Comparison of ENCODE assay signal across 9 mouse cellular contexts in the genomic region with DNA sequence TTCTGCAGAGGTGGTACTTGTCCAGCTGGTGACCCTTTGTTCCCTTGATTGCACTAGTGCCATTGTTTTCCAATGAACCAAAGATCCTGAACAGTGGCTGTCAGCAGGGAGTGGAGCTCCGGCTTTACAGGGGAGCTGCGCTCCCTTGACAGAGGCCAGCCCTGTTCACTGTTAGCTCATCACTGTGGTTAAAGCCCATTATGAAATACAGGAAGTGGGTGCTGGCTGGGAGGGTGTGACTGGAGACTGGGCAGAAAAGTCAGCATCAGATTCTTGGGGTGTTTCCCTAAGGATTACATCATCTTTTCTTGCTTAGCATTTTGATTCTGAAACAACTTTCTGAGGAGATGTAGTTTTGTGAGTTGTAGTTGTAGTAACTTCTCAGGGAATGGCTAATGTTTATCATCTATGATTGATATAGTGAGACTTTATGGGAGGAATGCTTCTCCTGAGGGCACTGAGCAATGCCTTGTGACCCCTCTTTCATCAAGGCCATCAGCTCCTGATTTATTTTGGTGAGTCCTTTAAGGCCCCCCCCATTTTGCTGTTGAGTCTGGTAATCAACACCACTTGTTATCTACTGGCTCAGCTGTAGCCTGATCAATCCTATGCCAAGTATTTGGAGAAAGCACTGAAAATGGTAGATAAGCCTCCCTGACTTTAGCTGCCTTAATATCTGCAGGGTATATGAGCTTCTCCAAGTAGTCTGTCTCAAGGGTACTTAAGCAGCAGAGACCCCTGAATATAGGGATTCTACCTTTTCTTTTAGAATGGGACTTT. TPM values are rescaled to one million over a fixed set of nuclear protein-coding genes. Genes with fewer than 3 reads are reported as not detected.
A peak's percentile ranks its signal among the peaks of the same experiment; 100 is the strongest.
DNase-seq lines count a peak whose midpoint lies in the region; ATAC-seq lines count a peak whose summit lies in the region.
"Had no signal": no experiment of that assay in that cellular context is flagged by ENCODE, and none has a peak within 500 bp of the region (broad histone marks: within the 10 kb centered on the region; RNA-seq: fewer than 3 reads in every experiment).

No protein-coding gene starts in this region.

- intact Hi-C loops in left cerebral cortex, postnatal 4 days (cut with DNase I) = no loop called here

- DNase-seq in adrenal gland, adult 8-10 months = peak; percentile 18
- DNase-seq in adrenal gland, postnatal 25 days = no peak
- no peak for DNase-seq in right cerebral cortex, postnatal 10 days (ENCODE audit: low spot score in 2 of 2)
- DNase-seq in frontal cortex, postnatal 36 days (ENCODE audit: low spot score in 2 of 2) = no peak
- DNase-seq in left cerebral cortex, postnatal 4 days = no peak
- DNase-seq: kidney, postnatal 14 days had no signal

- peak; percentile 82 for ATAC-seq in activated CD4-positive, CD25-positive, alpha-beta regulatory T cell, adult 4 months
- peak; percentile 97 to 98 for ATAC-seq in hematopoietic stem cell, adult 5-6 weeks (replicated peaks in 1 of 2; ENCODE audit: insufficient read depth in 1 of 2, low FRiP score in 2 of 2, low TSS enrichment in 1 of 2, low read depth in 1 of 2, poor library complexity in 2 of 2, severe bottlenecking in 2 of 2)
- ATAC-seq in megakaryocyte, adult 5-6 weeks (ENCODE audit: poor library complexity, severe bottlenecking) = peak; percentile 90

RNA-seq across cellular contexts. Expression of a gene that starts 19.1 kb away (rescaled TPM):
- 1 to 10 TPM; 1.6 to 6.4 (median 3.4) TPM for total RNA-seq in adrenal gland, adult 8-10 months (2022)
- 3.5 and 5.9 TPM in 2 replicates for total RNA-seq in adrenal gland, postnatal 25 days (2021)
- 10 to 100 TPM; 10.0 to 20.1 TPM for polyA plus RNA-seq in activated CD4-positive, CD25-positive, alpha-beta regulatory T cell, adult 4 months (2017; shearing (Covaris generic))
- not detected in 2 replicates for total RNA-seq in hematopoietic stem cell, adult 5-6 weeks (2017)
- total RNA-seq in megakaryocyte, adult 5-6 weeks (2015) = 0.04 and 0.16 TPM in 2 replicates
- total RNA-seq in megakaryocyte, adult 5-6 weeks (2017) = not detected in 2 replicates
- 10 to 100 TPM in 1 of 2 experiments, 1 to 10 TPM in 1; 6.3 to 12.0 TPM for total RNA-seq in left cerebral cortex, postnatal 4 days (2021)

RNA-seq across cellular contexts. Expression of a gene that starts 52.0 kb away (rescaled TPM):
- total RNA-seq in adrenal gland, adult 8-10 months (2022) = 10 to 100 TPM; 24.0 to 26.8 (median 25.9) TPM
- 20.8 and 26.9 TPM in 2 replicates for total RNA-seq in adrenal gland, postnatal 25 days (2021)
- polyA plus RNA-seq in activated CD4-positive, CD25-positive, alpha-beta regulatory T cell, adult 4 months (2017; shearing (Covaris generic)) = 10 to 100 TPM; 17.6 to 23.5 TPM
- 4.3 and 5.2 TPM in 2 replicates for total RNA-seq in hematopoietic stem cell, adult 5-6 weeks (2017)
- 2.2 and 5.0 TPM in 2 replicates for total RNA-seq in megakaryocyte, adult 5-6 weeks (2015)
- 2.8 and 3.7 TPM in 2 replicates for total RNA-seq in megakaryocyte, adult 5-6 weeks (2017)
- 10 to 100 TPM; 10.2 to 10.9 TPM for total RNA-seq in left cerebral cortex, postnatal 4 days (2021)
